Mouse (Mus musculus): ENCODE results near the gene Pmepa1.

The Pmepa1 gene

DNA sequence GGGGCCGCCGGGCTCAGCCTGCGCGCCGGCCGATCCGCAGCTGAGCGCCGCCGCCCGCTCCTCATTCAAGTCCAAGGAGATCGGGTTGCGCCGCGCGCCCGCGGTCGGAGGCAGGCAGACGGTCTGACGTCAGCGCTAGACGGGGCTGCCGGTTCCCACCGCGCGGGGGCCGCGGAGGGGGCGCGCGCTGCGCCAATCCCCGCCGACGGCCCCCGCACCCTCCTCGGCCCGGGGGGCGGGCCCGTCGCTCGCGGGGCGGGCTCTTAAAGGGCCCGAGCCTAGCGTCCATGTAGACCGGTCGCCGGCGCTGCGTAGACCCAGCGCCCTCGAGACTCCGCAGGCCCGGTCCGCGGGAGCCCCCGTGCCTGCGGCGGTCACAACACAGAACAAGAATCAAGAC lies at the start of gene Pmepa1:
Gene Pmepa1 (minus strand): TSS at position 125 of the 400 bp plus-strand sequence.
- peak; percentile 74 for DNase-seq (ENCODE audit: low read depth, low spot score)

DNA sequence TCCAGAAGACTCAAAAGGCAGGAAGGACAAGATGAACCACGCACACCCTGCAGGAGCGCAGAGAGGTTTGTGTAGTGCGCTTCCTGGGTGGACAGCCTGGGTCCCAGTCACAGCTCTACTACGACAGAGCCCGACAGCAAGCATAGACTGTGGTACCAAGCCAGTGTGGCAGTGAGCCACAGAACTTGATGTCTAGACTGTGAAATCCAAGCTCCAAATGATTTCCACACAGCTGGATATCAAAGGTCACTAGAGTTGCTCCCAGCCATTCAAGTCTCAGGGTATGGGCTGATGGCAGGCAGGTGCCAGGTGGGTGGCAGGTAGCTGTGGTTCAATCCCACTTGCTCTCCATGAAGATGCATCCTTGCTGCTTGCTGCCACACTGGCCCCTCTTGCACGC lies 45.4 kb upstream of the Pmepa1 start:
- no peak for DNase-seq (ENCODE audit: low read depth, low spot score)

DNA sequence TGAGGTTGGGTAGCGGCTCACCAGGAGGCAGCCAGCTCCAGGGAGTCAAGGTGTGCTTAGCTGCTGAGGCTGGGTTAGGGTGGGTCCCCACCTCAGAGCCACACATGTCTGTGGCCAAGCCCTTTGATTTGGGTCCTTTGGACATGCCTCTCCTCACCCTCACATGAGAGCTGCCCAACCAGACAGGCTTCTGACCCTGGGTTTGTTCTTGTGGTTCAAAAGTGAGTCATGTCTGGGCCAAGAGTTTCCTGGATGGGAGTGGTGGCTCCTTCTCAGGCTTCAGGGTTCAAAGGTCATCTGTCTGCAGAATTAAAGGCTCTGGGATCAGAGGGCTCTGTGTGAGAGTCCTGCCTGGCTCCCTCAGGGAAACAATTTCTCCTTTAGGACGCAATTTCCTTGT lies 44.9 kb upstream of the Pmepa1 start:
- no peak for DNase-seq (ENCODE audit: low read depth, low spot score)

DNA sequence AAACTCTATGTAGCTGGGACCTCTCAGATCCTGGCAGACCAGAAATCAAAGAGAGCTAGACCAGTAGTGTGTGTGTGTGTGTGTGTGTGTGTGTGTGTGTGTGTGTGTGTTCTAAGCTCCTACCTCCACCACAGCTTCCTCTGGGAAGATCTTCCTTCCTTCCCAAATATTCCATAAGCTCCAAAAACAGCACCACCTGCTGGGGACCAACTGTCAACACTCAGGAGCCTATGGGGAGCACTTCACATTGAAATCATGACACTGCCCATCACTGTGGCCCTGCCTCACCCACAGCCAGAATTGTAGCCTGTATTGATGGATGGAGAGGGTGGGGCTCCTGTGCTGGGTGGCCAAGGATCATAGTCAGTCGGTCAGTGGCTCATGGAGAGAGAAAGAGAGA lies 38.0 kb upstream of the Pmepa1 start:
- peak; percentile 60 for DNase-seq (ENCODE audit: low read depth, low spot score)

GRCm38 (mm10) chr2:173308486-173308885 lies 32.2 kb upstream of the Pmepa1 start:
- DNase-seq (ENCODE audit: low read depth, low spot score): no peak

- DNase-seq (ENCODE audit: low read depth, low spot score): no peak
These were observed 31.7 kb upstream of the Pmepa1 start for GRCm38 (mm10) chr2:173307984-173308383.

- peak; percentile 35 for DNase-seq (ENCODE audit: low read depth, low spot score)
These were observed 31.2 kb upstream of the Pmepa1 start for GRCm38 (mm10) chr2:173307561-173307960.

- DNase-seq (ENCODE audit: low read depth, low spot score): peak; percentile 53
These were observed 30.6 kb upstream of the Pmepa1 start for GRCm38 (mm10) chr2:173306734-173307525.

GRCm38 (mm10) chr2:173305011-173305410 lies 28.7 kb upstream of the Pmepa1 start:
- peak; percentile 84 for DNase-seq (ENCODE audit: low read depth, low spot score)

DNA sequence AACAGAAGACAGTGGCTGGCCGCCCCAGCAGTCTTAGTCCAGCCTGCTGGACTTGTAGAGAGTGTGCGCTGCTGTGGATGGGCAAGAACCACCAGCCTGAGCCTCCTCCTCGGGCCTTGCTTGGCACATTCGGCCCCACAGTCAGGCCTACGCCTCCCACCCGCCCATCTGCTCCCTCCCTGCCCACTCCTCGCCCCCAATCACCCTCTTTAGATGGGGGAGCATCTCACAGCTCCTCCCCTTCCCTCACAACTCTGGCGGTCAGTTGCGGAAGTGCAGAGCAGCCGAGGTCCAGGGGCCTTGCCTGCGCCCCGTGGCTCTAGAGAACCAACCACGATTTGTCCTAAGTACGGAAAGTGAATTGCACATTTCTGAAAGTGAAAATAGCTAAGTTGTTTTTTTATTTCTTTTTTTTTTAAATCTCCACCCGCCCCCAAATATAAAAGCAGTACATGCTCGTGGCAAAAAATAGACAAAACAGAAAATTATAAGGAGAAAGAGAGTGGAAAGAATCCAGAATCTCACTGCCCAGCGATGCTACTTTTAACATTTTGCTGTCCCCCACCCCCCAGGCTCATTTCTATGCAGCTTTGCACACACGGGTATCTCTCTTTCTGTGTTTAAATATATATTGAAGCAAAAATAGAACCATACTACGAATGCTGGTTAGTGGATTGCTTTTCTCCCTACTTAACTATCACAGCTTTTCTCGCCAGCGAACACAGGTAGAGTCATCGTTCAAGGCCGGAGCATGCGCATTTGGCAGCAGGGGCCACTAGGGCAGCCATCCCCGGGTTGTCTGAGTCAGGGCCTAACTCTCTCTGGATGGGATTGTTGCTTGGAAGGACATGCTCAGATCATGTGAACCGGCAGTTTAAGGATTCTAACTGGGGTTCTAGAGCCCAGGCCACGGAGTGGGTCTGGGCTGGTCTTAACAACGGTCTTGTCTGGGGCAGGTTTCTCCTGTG lies 24.6 kb upstream of the Pmepa1 start:
- peak; percentile 77 for DNase-seq (ENCODE audit: low read depth, low spot score)

- no peak for DNase-seq (ENCODE audit: low read depth, low spot score)
These were observed 20.1 kb upstream of the Pmepa1 start for GRCm38 (mm10) chr2:173296408-173296807.

DNA sequence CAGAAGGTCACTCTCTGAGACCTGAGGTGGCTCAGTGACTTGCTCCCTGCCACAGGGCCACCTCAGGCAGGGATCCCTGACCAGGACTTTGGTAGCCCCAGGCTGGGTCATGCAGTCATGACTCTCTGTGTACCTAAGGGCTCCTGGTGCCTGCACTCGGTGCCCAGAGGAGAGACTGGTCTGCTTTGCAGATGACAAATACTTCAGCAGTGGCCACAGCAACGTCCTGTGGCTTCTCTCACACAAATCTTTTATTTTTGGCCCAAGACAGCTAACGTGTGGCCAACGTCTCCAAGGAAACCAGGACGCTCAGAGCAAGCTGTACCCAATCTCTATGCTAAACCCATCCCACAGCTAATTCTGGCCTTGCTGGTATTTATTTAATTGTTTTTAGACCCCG lies 16.7 kb upstream of the Pmepa1 start:
- no peak for DNase-seq (ENCODE audit: low read depth, low spot score)

- no peak for DNase-seq (ENCODE audit: low read depth, low spot score)
These were observed 16.2 kb upstream of the Pmepa1 start for GRCm38 (mm10) chr2:173292551-173292950.

DNA sequence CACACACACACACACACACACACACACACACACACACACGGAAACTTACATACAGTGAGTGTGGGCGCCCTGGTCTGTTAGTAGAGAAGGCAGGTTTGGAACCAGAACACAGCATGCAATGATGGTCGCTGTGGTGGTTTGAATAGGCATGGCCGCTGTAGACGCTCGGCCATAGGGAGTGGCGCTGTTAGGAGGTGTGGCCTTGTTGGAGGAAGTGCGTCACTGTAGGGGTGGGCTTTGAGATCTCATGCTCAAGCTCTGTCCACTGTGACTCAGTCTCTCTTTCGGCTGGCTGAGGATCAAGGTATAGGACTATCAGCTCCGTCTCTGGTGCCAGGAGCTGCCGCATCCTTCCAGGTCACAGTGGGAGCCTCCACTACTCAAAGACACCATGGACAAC lies 14.6 kb upstream of the Pmepa1 start:
- peak; percentile 94 for DNase-seq (ENCODE audit: low read depth, low spot score)

DNA sequence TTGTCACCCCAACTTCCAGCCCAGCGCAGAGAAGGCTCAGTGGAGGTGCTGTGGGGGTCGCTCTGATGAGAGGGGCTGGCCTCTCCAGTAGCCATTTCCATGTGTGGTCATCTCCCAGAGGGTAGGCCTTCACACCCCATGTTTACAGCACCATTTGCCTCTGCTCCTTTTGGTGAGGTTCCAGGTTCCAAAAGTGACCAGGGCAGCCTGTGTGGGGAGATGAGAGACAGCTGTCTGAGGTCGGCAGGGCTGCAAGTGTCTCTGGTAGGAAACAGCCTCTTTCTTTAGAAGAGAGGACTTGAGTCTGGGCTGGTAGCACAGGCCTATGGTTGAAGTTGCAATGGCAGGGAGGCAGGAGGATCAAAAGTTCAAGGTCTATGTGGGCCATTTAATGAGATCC lies 13.6 kb upstream of the Pmepa1 start:
- DNase-seq (ENCODE audit: low read depth, low spot score): no peak

DNA sequence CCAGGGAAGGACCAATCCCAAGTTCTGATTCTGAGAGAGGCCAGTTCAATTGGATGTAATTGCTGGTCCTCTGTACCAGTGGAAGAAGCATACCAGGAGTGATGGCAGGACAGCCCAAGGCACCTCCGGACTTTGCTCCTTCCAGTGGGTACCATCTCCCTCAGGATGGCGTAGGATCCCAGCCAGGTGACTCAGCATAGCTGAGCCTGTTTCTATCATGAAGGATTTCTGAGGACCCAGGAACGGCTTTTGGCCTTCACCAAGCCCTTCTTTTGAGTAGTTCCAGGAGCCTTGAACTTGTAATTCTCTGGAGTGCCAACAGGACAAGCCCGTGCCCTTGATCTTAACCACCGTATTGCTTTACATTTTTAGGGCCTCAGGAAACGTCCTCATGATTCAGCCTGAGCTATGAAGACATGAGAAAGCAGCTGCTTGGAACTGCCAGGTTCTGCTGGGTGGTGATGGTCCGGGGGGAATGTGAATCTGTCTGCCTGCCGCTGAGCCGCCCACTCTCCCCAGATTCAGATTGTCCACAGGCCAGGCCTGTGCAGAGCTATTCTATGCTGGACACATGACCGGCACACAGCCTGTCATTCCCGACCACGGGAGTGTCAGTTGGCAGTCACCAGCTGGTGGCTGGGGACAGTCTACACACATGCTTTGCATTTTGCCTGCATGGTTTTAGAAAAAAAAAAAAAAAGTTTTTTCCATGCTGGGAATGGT lies 9.6 kb upstream of the Pmepa1 start:
- DNase-seq (ENCODE audit: low read depth, low spot score): no peak

- DNase-seq (ENCODE audit: low read depth, low spot score): peak; percentile 86
These were observed 8.4 kb upstream of the Pmepa1 start for GRCm38 (mm10) chr2:173284771-173285170.

GRCm38 (mm10) chr2:173282191-173282590 lies 5.9 kb upstream of the Pmepa1 start:
- no peak for DNase-seq (ENCODE audit: low read depth, low spot score)

- peak; percentile 87 for DNase-seq (ENCODE audit: low read depth, low spot score)
These were observed 4.9 kb upstream of the Pmepa1 start for GRCm38 (mm10) chr2:173281021-173281937.

DNA sequence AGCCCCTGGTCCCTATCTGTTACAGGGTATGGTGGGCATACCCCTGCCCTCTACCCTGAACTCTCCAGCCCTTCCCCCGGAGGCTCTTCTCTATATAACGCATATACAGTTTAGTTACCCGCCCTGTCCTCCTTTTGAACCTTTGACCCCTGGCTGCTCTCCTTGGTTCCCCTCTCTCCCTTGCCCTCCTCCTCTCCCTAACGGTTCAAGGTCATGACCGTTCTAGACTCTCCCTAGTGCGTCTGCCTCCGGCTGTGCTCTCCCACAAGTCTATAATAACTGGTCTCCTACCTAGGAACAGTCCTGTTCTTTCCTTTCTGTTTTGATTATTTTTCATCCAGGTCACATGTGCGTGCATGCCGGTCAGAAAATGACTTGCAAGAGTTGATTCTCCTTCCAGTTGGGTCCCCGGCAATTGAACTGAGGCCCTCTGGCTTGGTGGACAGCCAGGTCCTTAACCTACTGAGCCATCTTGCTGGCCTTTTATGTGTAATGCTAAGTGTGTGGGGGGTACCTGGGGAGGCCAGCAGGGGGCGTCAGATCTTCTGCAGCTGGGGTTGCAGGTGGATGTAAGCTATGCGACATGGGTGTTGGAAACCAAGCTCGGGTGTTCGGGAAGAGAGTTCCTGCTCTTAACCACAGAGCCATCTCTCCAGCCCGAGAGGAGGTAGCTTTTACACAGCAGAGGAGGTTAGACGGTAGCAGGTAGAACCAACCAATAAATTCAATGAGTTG lies 2.7 kb upstream of the Pmepa1 start:
- DNase-seq (ENCODE audit: low read depth, low spot score): peak; percentile 85

All from R1 (cell line).